Mouse (Mus musculus) right cerebral cortex, postnatal 14 days (tissue): Measurements from ENCODE around the gene Rasip1.
"Not testable (repeated sequence)": the region's sequence is repeated elsewhere in the genome, so short reads cannot be mapped to it uniquely, and the experiment has no call there.

Source experiments
- DNase-seq: peaks from one replicate; pipeline ENCODE4 v3.0.0; 2022

The Rasip1 gene

GRCm38 (mm10) chr7:45645591-45645971, 18.3 kb downstream of the Rasip1 start:
- DNase-seq, result no peak

GRCm38 (mm10) chr7:45646671-45647070, 19.4 kb downstream of the Rasip1 start:
- no peak for DNase-seq

GRCm38 (mm10) chr7:45649351-45649750, 22.1 kb downstream of the Rasip1 start:
- no peak for DNase-seq

- not testable (repeated sequence) for DNase-seq
Observed at GRCm38 (mm10) chr7:45650484-45650883, 23.2 kb downstream of the Rasip1 start.

- DNase-seq, result no peak
Observed at GRCm38 (mm10) chr7:45654424-45655047, 27.2 kb downstream of the Rasip1 start.

GRCm38 (mm10) chr7:45660746-45661478, 33.6 kb downstream of the Rasip1 start:
- DNase-seq, result no peak

- DNase-seq, result not testable (repeated sequence)
Observed at GRCm38 (mm10) chr7:45661702-45662101, 34.4 kb downstream of the Rasip1 start.

GRCm38 (mm10) chr7:45665303-45666138, 38.2 kb downstream of the Rasip1 start:
- no peak for DNase-seq

GRCm38 (mm10) chr7:45666161-45666560, 38.9 kb downstream of the Rasip1 start, which contains the start of gene Fut2:
Fut2 (minus strand) TSS chr7:45666394.
- no peak for DNase-seq

- DNase-seq, result peak; percentile 45
Observed at GRCm38 (mm10) chr7:45667761-45668160, 40.5 kb downstream of the Rasip1 start.

GRCm38 (mm10) chr7:45668921-45669320, 41.6 kb downstream of the Rasip1 start:
- no peak for DNase-seq

- DNase-seq, result no peak
Observed at GRCm38 (mm10) chr7:45677627-45678295, 50.5 kb downstream of the Rasip1 start.

- DNase-seq, result no peak
Observed at GRCm38 (mm10) chr7:45678513-45678912, 51.2 kb downstream of the Rasip1 start.

- no peak for DNase-seq
Observed at GRCm38 (mm10) chr7:45679966-45680621, 52.8 kb downstream of the Rasip1 start.

GRCm38 (mm10) chr7:45681046-45681736, 53.9 kb downstream of the Rasip1 start:
- no peak for DNase-seq

GRCm38 (mm10) chr7:45682144-45683126, 55.1 kb downstream of the Rasip1 start:
- DNase-seq, result peak; percentile 92

- DNase-seq, result no peak
Observed at GRCm38 (mm10) chr7:45683396-45684050, 56.2 kb downstream of the Rasip1 start, which contains the start of gene Ntn5. Ntn5 (plus strand) TSS chr7:45684022.

GRCm38 (mm10) chr7:45685811-45686210, 58.5 kb downstream of the Rasip1 start:
- no peak for DNase-seq

- no peak for DNase-seq
Observed at GRCm38 (mm10) chr7:45686841-45687240, 59.6 kb downstream of the Rasip1 start.
